Mouse (Mus musculus) brain, embryonic 14.5 days (tissue): Measurements from ENCODE around the gene Thrb.

ENCODE experiments used
- CTCF ChIP-seq: fragments of 200-500 bp; IDR thresholded peaks from 2 replicates; pipeline ENCODE4 v1.5.1; 2012; ENCODE audit warnings: inconsistent platforms, mild to moderate bottlenecking, moderate library complexity, borderline replicate concordance; ENCODE audit not compliant: insufficient read depth, insufficient read length; ENCODE audit errors: extremely low read depth
- POLR2A ChIP-seq: fragments of 200-500 bp; IDR thresholded peaks from 2 replicates; pipeline ENCODE4 v1.6.1; 2012; ENCODE audit warnings: mild to moderate bottlenecking, inconsistent platforms, borderline replicate concordance; ENCODE audit not compliant: poor library complexity, insufficient read depth, insufficient read length, severe bottlenecking; ENCODE audit errors: extremely low read depth

DNA sequence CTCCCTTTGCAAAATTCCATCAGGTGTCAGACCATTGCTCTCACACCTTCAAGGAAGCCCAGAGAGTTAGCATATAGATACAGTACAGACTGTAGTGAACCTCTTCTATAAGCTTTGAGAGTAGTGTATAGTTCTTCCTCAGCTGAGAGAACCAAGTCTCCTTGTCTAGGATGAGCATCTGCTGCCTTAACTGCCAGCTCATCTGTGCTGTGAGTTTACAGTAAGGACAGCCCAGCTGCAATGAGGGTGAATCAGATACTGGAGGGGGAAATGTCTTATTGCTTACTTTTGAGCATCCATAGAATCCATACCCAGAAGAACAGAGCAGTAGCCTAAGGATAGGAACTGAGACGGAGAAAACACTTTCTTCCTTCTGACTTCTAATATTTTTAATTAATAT, 367.8 kb downstream of the Thrb start:
- TF ChIP-seq CTCF (no peak), POLR2A (no peak)
